Mouse (Mus musculus): ENCODE measurements at regions not wholly inside any gene's neighbourhood (a gene's known extent, or its start where the extent isn't known, plus 50 kb on each side); places are given as distances from the start of the nearest gene placed in this dataset.

- Histone ChIP-seq H3K4me3 (replicated peaks) (no peak overlapping the region), H3K27ac (no peak overlapping the region), H3K4me1 (0 out of 2 replicates have a peak, but pooled peaks cover 10% of the 10 kb centered on the region), H3K9me3 (replicated peaks) (no peaks in the 10 kb centered on the region), H3K27me3 (no peaks in the 10 kb centered on the region), H3K36me3 (no peaks in the 10 kb centered on the region), H3K4me2 (no peak overlapping the region), H3K9ac (no peak overlapping the region)
- peak; percentile 77 for ATAC-seq (replicated peaks; ENCODE audit: low FRiP score)
- 15% methylated on average over 8 of the region's 8 CpGs for WGBS
These were observed 176.3 kb upstream of the Crim1 start for GRCm38 (mm10) chr17:78023507-78024355.

- Histone ChIP-seq H3K36me3 (no peaks in the 10 kb centered on the region), H3K4me1 (0 out of 2 replicates have a peak, but pooled peaks cover 10% of the 10 kb centered on the region), H3K27me3 (no peaks in the 10 kb centered on the region), H3K27ac (no peak overlapping the region), H3K4me2 (no peak overlapping the region), H3K4me3 (replicated peaks) (no peak overlapping the region), H3K9ac (no peak overlapping the region), H3K9me3 (replicated peaks) (no peaks in the 10 kb centered on the region)
- 59% methylated on average over 3 of the region's 3 CpGs for WGBS
- no peak for ATAC-seq (replicated peaks; ENCODE audit: low FRiP score)
These were observed 175.7 kb upstream of the Crim1 start for GRCm38 (mm10) chr17:78024356-78024723.

- Histone ChIP-seq H3K4me3 (replicated peaks) (no peak overlapping the region), H3K9ac (no peak overlapping the region), H3K4me1 (0 out of 2 replicates have a peak, but pooled peaks cover 10% of the 10 kb centered on the region), H3K27me3 (no peaks in the 10 kb centered on the region), H3K4me2 (no peak overlapping the region), H3K36me3 (no peaks in the 10 kb centered on the region), H3K9me3 (replicated peaks) (no peaks in the 10 kb centered on the region), H3K27ac (no peak overlapping the region)
- WGBS: 49% methylated on average over 7 of the region's 7 CpGs
- no peak for ATAC-seq (replicated peaks; ENCODE audit: low FRiP score)
These were observed 174.8 kb upstream of the Crim1 start for GRCm38 (mm10) chr17:78025294-78025693.

- 72% methylated on average over 3 of the region's 3 CpGs for WGBS
- no peak for ATAC-seq (replicated peaks; ENCODE audit: low FRiP score)
- no peak overlapping the region for H3K4me3 ChIP-seq (replicated peaks)
- H3K36me3 ChIP-seq: no peaks in the 10 kb centered on the region
- H3K4me1 ChIP-seq: no peaks in the 10 kb centered on the region
- H3K9me3 ChIP-seq (replicated peaks): no peaks in the 10 kb centered on the region
- H3K4me2 ChIP-seq: no peak overlapping the region
- H3K27me3 ChIP-seq: no peaks in the 10 kb centered on the region
- no peak overlapping the region for H3K9ac ChIP-seq
- no peak overlapping the region for H3K27ac ChIP-seq
These were observed 164.4 kb upstream of the Crim1 start for GRCm38 (mm10) chr17:78035648-78036047.

- no peaks in the 10 kb centered on the region for H3K36me3 ChIP-seq
- H3K27ac ChIP-seq: no peak overlapping the region
- H3K9me3 ChIP-seq (replicated peaks): no peaks in the 10 kb centered on the region
- no peak overlapping the region for H3K4me3 ChIP-seq (replicated peaks)
- ATAC-seq (replicated peaks; ENCODE audit: low FRiP score): no peak
- no peaks in the 10 kb centered on the region for H3K4me1 ChIP-seq
- no peak overlapping the region for H3K4me2 ChIP-seq
- H3K27me3 ChIP-seq: no peaks in the 10 kb centered on the region
- no peak overlapping the region for H3K9ac ChIP-seq
- 71% methylated on average over 1 of the region's 1 CpGs for WGBS
These were observed 159.7 kb upstream of the Crim1 start for GRCm38 (mm10) chr17:78040338-78040737.

- H3K4me2 ChIP-seq: no peak overlapping the region
- no peaks in the 10 kb centered on the region for H3K27me3 ChIP-seq
- ATAC-seq (replicated peaks; ENCODE audit: low FRiP score): no peak
- H3K4me1 ChIP-seq: no peaks in the 10 kb centered on the region
- 85% methylated on average over 4 of the region's 4 CpGs for WGBS
- H3K27ac ChIP-seq: no peak overlapping the region
- H3K4me3 ChIP-seq (replicated peaks): no peak overlapping the region
- H3K36me3 ChIP-seq: no peaks in the 10 kb centered on the region
- no peak overlapping the region for H3K9ac ChIP-seq
- H3K9me3 ChIP-seq (replicated peaks): no peaks in the 10 kb centered on the region
These were observed 158.8 kb upstream of the Crim1 start for GRCm38 (mm10) chr17:78041204-78041603.

GRCm38 (mm10) chr17:78049766-78050165 lies 150.3 kb upstream of the Crim1 start:
- H3K27ac ChIP-seq: no peak overlapping the region
- no peak for ATAC-seq (replicated peaks; ENCODE audit: low FRiP score)

GRCm38 (mm10) chr17:78050203-78050602 lies 149.8 kb upstream of the Crim1 start:
- ATAC-seq (replicated peaks; ENCODE audit: low FRiP score): no peak
- Histone ChIP-seq H3K9me3 (replicated peaks) (no peaks in the 10 kb centered on the region), H3K4me3 (replicated peaks) (no peak overlapping the region), H3K9ac (no peak overlapping the region), H3K36me3 (no peaks in the 10 kb centered on the region), H3K4me2 (no peak overlapping the region), H3K27me3 (no peaks in the 10 kb centered on the region), H3K27ac (no peak overlapping the region), H3K4me1 (no peaks in the 10 kb centered on the region)
- whole genome bisulfite sequencing: 89% methylated on average over 7 of the region's 7 CpGs

More at GRCm38 (mm10) chr17:78049766-78050165, 150.3 kb upstream of the Crim1 start:
- Histone ChIP-seq H3K4me2 (no peak overlapping the region), H3K4me3 (replicated peaks) (no peak overlapping the region), H3K36me3 (no peaks in the 10 kb centered on the region), H3K27me3 (no peaks in the 10 kb centered on the region), H3K4me1 (no peaks in the 10 kb centered on the region), H3K9ac (no peak overlapping the region), H3K9me3 (replicated peaks) (no peaks in the 10 kb centered on the region)
- 83% methylated on average over 9 of the region's 9 CpGs for WGBS

GRCm38 (mm10) chr17:78075892-78076291 lies 124.2 kb upstream of the Crim1 start:
- no peak overlapping the region for H3K4me3 ChIP-seq (replicated peaks)
- no peak overlapping the region for H3K27ac ChIP-seq
- ATAC-seq (replicated peaks; ENCODE audit: low FRiP score): no peak
- no peaks in the 10 kb centered on the region for H3K27me3 ChIP-seq
- H3K9ac ChIP-seq: no peak overlapping the region
- H3K4me2 ChIP-seq: no peak overlapping the region
- H3K4me1 ChIP-seq: no peaks in the 10 kb centered on the region
- no peaks in the 10 kb centered on the region for H3K36me3 ChIP-seq
- no peaks in the 10 kb centered on the region for H3K9me3 ChIP-seq (replicated peaks)

- no peak for ATAC-seq (replicated peaks; ENCODE audit: low FRiP score)
- Histone ChIP-seq H3K27ac (no peak overlapping the region), H3K4me2 (no peak overlapping the region), H3K9ac (no peak overlapping the region), H3K27me3 (no peaks in the 10 kb centered on the region), H3K36me3 (no peaks in the 10 kb centered on the region), H3K4me3 (replicated peaks) (no peak overlapping the region), H3K9me3 (replicated peaks) (no peaks in the 10 kb centered on the region), H3K4me1 (no peaks in the 10 kb centered on the region)
- 35% methylated on average over 1 of the region's 1 CpGs for WGBS
These were observed 121.7 kb upstream of the Crim1 start for GRCm38 (mm10) chr17:78078381-78078780.

GRCm38 (mm10) chr17:78084419-78084818 lies 115.6 kb upstream of the Crim1 start:
- H3K4me3 ChIP-seq (replicated peaks): no peak overlapping the region
- WGBS: 37% methylated on average over 4 of the region's 4 CpGs
- H3K9me3 ChIP-seq (replicated peaks): no peaks in the 10 kb centered on the region
- no peak for ATAC-seq (replicated peaks; ENCODE audit: low FRiP score)
- no peak overlapping the region for H3K27ac ChIP-seq
- no peak overlapping the region for H3K4me2 ChIP-seq
- H3K27me3 ChIP-seq: no peaks in the 10 kb centered on the region
- no peaks in the 10 kb centered on the region for H3K36me3 ChIP-seq
- no peaks in the 10 kb centered on the region for H3K4me1 ChIP-seq
- no peak overlapping the region for H3K9ac ChIP-seq

GRCm38 (mm10) chr17:78086963-78087362 lies 113.1 kb upstream of the Crim1 start:
- 67% methylated on average over 8 of the region's 8 CpGs for WGBS
- no peak overlapping the region for H3K4me3 ChIP-seq (replicated peaks)

GRCm38 (mm10) chr17:78097699-78098098 lies 102.3 kb upstream of the Crim1 start:
- no peaks in the 10 kb centered on the region for H3K4me1 ChIP-seq
- WGBS: 65% methylated on average over 1 of the region's 1 CpGs
- H3K4me3 ChIP-seq (replicated peaks): no peak overlapping the region
- H3K9me3 ChIP-seq (replicated peaks): no peaks in the 10 kb centered on the region
- ATAC-seq (replicated peaks; ENCODE audit: low FRiP score): no peak
- H3K27me3 ChIP-seq: no peaks in the 10 kb centered on the region
- no peak overlapping the region for H3K9ac ChIP-seq
- no peak overlapping the region for H3K4me2 ChIP-seq
- no peaks in the 10 kb centered on the region for H3K36me3 ChIP-seq
- H3K27ac ChIP-seq: no peak overlapping the region

More at GRCm38 (mm10) chr17:78086963-78087362, 113.1 kb upstream of the Crim1 start:
- H3K9me3 ChIP-seq (replicated peaks): no peaks in the 10 kb centered on the region
- no peak for ATAC-seq (replicated peaks; ENCODE audit: low FRiP score)
- no peak overlapping the region for H3K4me2 ChIP-seq
- H3K36me3 ChIP-seq: no peaks in the 10 kb centered on the region
- no peak overlapping the region for H3K9ac ChIP-seq
- no peaks in the 10 kb centered on the region for H3K27me3 ChIP-seq
- no peak overlapping the region for H3K27ac ChIP-seq
- no peaks in the 10 kb centered on the region for H3K4me1 ChIP-seq
